Mouse (Mus musculus) G1E (cell line): ENCODE measurements around the gene Map4k2.

Source experiments
- CTCF ChIP-seq: IDR thresholded peaks from 2 replicates; pipeline ENCODE4 v1.5.1; 2012; ENCODE audit warnings: low read depth, low read length, inconsistent platforms, mixed read lengths
- GATA1 ChIP-seq: IDR thresholded peaks from 2 replicates; pipeline ENCODE4 v1.6.1; 2012; ENCODE audit warnings: borderline replicate concordance, low read length, inconsistent platforms, mixed read lengths
- POLR2AphosphoS5 ChIP-seq: IDR thresholded peaks from 2 replicates; pipeline ENCODE4 v1.6.1; 2012; ENCODE audit warnings: low read depth, low read length, inconsistent platforms; ENCODE audit not compliant: insufficient replicate concordance
- TAL1 ChIP-seq: conservative IDR thresholded peaks from 2 replicates; pipeline ENCODE4 v1.6.1; 2012; ENCODE audit warnings: low read depth, low read length, inconsistent platforms, mixed read lengths

- no peak for TF ChIP-seq CTCF
- no peak for TF ChIP-seq GATA1
- no peak for TF ChIP-seq POLR2AphosphoS5
- TF ChIP-seq TAL1: no peak
These were observed 44.9 kb downstream of the Map4k2 start for GRCm38 (mm10) chr19:6385821-6386220.
